Mouse (Mus musculus) intestine, embryonic 16.5 days (tissue): ENCODE measurements around the gene Klc2. TPM values are rescaled to one million over a fixed set of nuclear protein-coding genes. Genes with fewer than 3 reads are reported as not detected.
"Not testable (repeated sequence)": the region's sequence is repeated elsewhere in the genome, so short reads cannot be mapped to it uniquely, and the experiment has no call there.

ENCODE experiments used
- ATAC-seq: fragments of 200-750 bp; cut with Nextera tagmentation; 2 replicates; pipeline ENCODE4 v1.8.0; 2017; ENCODE audit warnings: moderate TSS enrichment, moderate library complexity
- H3K27ac ChIP-seq: fragments of 300-500 bp; sonication (generic); 2 replicates; pipeline ENCODE4 v1.5.1; 2014; ENCODE audit warnings: mild to moderate bottlenecking, low read length
- H3K27me3 ChIP-seq: fragments of 300-500 bp; sonication (generic); replicated peaks from 2 replicates; pipeline ENCODE4 v1.6.1; 2014; ENCODE audit warnings: low read length, control low read depth, mixed read lengths; ENCODE audit not compliant: control insufficient read depth, insufficient read depth
- H3K36me3 ChIP-seq: fragments of 300-500 bp; sonication (generic); 2 replicates; pipeline ENCODE4 v1.6.1; 2014; ENCODE audit warnings: low read length, control low read depth; ENCODE audit not compliant: control insufficient read depth, insufficient read depth
- H3K4me1 ChIP-seq: fragments of 300-500 bp; sonication (generic); 2 replicates; pipeline ENCODE4 v1.6.1; 2014; ENCODE audit warnings: low read length, control low read depth, mixed read lengths; ENCODE audit not compliant: control insufficient read depth, insufficient read depth
- H3K4me2 ChIP-seq: fragments of 300-500 bp; sonication (generic); 2 replicates; pipeline ENCODE4 v1.6.1; 2014; ENCODE audit warnings: low read depth, low read length, control low read depth
- H3K4me3 ChIP-seq: fragments of 300-500 bp; sonication (generic); 2 replicates; pipeline ENCODE4 v1.5.1; 2014; ENCODE audit warnings: mild to moderate bottlenecking, low read length
- H3K9ac ChIP-seq: fragments of 300-500 bp; sonication (generic); 2 replicates; pipeline ENCODE4 v1.6.1; 2014; ENCODE audit warnings: low read depth, low read length
- H3K9me3 ChIP-seq: fragments of 300-500 bp; sonication (generic); 2 replicates; pipeline ENCODE4 v1.6.1; 2016; ENCODE audit warnings: low read length, control low read depth; ENCODE audit not compliant: control insufficient read depth
- WGBS: fragments of 180-500 bp; shearing (Covaris S2); extraction: QIAGEN DNeasy Blood & Tissue Kit; methylation state at CpG from one replicate; pipeline ENCODE4 v1.1.7; 2014; 5-methylcytosine and 5-hydroxymethylcytosine counted together
- polyA plus RNA-seq: library from polyadenylated mRNA; unstranded; fragments of >200 nt; fragmentation: Nextera tagmentation; extraction: Ambion mirVana; gene quantifications from 2 replicates; pipeline ENCODE4 v1.2.1, GENCODE M21; 2015

Gene Klc2
- polyA plus RNA-seq = 12.7 and 13.6 TPM in 2 replicates

- H3K4me1 ChIP-seq = peaks cover 7% of the 10 kb centered on the region
- H3K4me2 ChIP-seq = peak within 1 kb of the TSS; percentile 80
- WGBS = 1% methylated on average over 18 of the region's 18 CpGs
- no peaks in the 10 kb centered on the region for H3K9me3 ChIP-seq
- H3K27ac ChIP-seq = peak within 1 kb of the TSS; percentile 58
- H3K4me3 ChIP-seq = peak within 1 kb of the TSS; percentile 65
- H3K9ac ChIP-seq = peak within 1 kb of the TSS; percentile 77
- ATAC-seq = no peak; the same call in none of the 2 replicates
- H3K27me3 ChIP-seq = no peaks in the 10 kb centered on the region
- no peaks in the 10 kb centered on the region for H3K36me3 ChIP-seq
These were observed at the start of gene Klc2 for GRCm38 (mm10) chr19:5118384-5118698. Gene Klc2, minus strand, starts transcription at chr19:5118560.

- no peaks in the 10 kb centered on the region for H3K9me3 ChIP-seq
- no peak overlapping the region for H3K4me2 ChIP-seq
- no peak overlapping the region for H3K27ac ChIP-seq
- no peak for ATAC-seq
- no peaks in the 10 kb centered on the region for H3K4me1 ChIP-seq
- 89% methylated on average over 4 of the region's 4 CpGs for WGBS
- H3K9ac ChIP-seq = no peak overlapping the region
- no peaks in the 10 kb centered on the region for H3K27me3 ChIP-seq
- H3K4me3 ChIP-seq = no peak overlapping the region
- no peaks in the 10 kb centered on the region for H3K36me3 ChIP-seq
These were observed 49.1 kb upstream of the Klc2 start for GRCm38 (mm10) chr19:5167477-5167876.

- Histone ChIP-seq H3K9me3 (no peaks in the 10 kb centered on the region), H3K9ac (no peak overlapping the region), H3K36me3 (no peaks in the 10 kb centered on the region), H3K4me2 (no peak overlapping the region), H3K4me3 (no peak overlapping the region), H3K4me1 (no peaks in the 10 kb centered on the region), H3K27me3 (no peaks in the 10 kb centered on the region), H3K27ac (no peak overlapping the region)
- 64% methylated on average over 2 of the region's 2 CpGs for WGBS
- ATAC-seq = no peak
These were observed 46.0 kb upstream of the Klc2 start for GRCm38 (mm10) chr19:5164380-5164779.

GRCm38 (mm10) chr19:5161913-5162312 is 43.6 kb upstream of the Klc2 start:
- H3K27me3 ChIP-seq = no peaks in the 10 kb centered on the region
- H3K4me3 ChIP-seq = no peak overlapping the region
- no peak overlapping the region for H3K4me2 ChIP-seq
- no peaks in the 10 kb centered on the region for H3K9me3 ChIP-seq
- WGBS = 94% methylated on average over 3 of the region's 3 CpGs
- ATAC-seq = no peak
- H3K36me3 ChIP-seq = no peaks in the 10 kb centered on the region
- H3K9ac ChIP-seq = no peak overlapping the region
- H3K4me1 ChIP-seq = no peaks in the 10 kb centered on the region
- H3K27ac ChIP-seq = no peak overlapping the region

- Histone ChIP-seq H3K4me1 (no peaks in the 10 kb centered on the region), H3K4me3 (no peak overlapping the region), H3K27me3 (no peaks in the 10 kb centered on the region), H3K4me2 (no peak overlapping the region), H3K9me3 (no peaks in the 10 kb centered on the region), H3K9ac (no peak overlapping the region), H3K36me3 (0 out of 2 replicates have a peak, but pooled peaks cover 3% of the 10 kb centered on the region), H3K27ac (no peak overlapping the region)
- 90% methylated on average over 6 of the region's 6 CpGs for WGBS
- no peak for ATAC-seq
These were observed 33.9 kb upstream of the Klc2 start for GRCm38 (mm10) chr19:5152261-5152660.

- no peak for ATAC-seq
- 89% methylated on average over 5 of the region's 5 CpGs for WGBS
- no peaks in the 10 kb centered on the region for H3K27me3 ChIP-seq
- H3K4me3 ChIP-seq = no peak overlapping the region
- no peak overlapping the region for H3K9ac ChIP-seq
- no peaks in the 10 kb centered on the region for H3K4me1 ChIP-seq
- H3K36me3 ChIP-seq = 0 out of 2 replicates have a peak, but pooled peaks cover 3% of the 10 kb centered on the region
- H3K4me2 ChIP-seq = no peak overlapping the region
- no peaks in the 10 kb centered on the region for H3K9me3 ChIP-seq
- no peak overlapping the region for H3K27ac ChIP-seq
These were observed 33.4 kb upstream of the Klc2 start for GRCm38 (mm10) chr19:5151741-5152140.

- H3K36me3 ChIP-seq = 0 out of 2 replicates have a peak, but pooled peaks cover 3% of the 10 kb centered on the region
- H3K4me1 ChIP-seq = no peaks in the 10 kb centered on the region
- 40% methylated on average over 3 of the region's 3 CpGs for WGBS
These were observed 33.0 kb upstream of the Klc2 start for GRCm38 (mm10) chr19:5151331-5151730.

GRCm38 (mm10) chr19:5150358-5150757 is 32.0 kb upstream of the Klc2 start:
- no peaks in the 10 kb centered on the region for H3K27me3 ChIP-seq
- H3K9ac ChIP-seq = no peak overlapping the region
- no peaks in the 10 kb centered on the region for H3K9me3 ChIP-seq
- H3K36me3 ChIP-seq = 0 out of 2 replicates have a peak, but pooled peaks cover 3% of the 10 kb centered on the region
- H3K4me2 ChIP-seq = no peak overlapping the region
- no peak for ATAC-seq
- H3K4me3 ChIP-seq = no peak overlapping the region
- no peaks in the 10 kb centered on the region for H3K4me1 ChIP-seq
- WGBS = 92% methylated on average over 6 of the region's 6 CpGs
- no peak overlapping the region for H3K27ac ChIP-seq

More at GRCm38 (mm10) chr19:5151331-5151730, 33.0 kb upstream of the Klc2 start:
- H3K27me3 ChIP-seq = no peaks in the 10 kb centered on the region
- no peak overlapping the region for H3K4me2 ChIP-seq
- H3K9ac ChIP-seq = no peak overlapping the region
- H3K4me3 ChIP-seq = no peak overlapping the region
- ATAC-seq = no peak
- H3K9me3 ChIP-seq = no peaks in the 10 kb centered on the region
- H3K27ac ChIP-seq = no peak overlapping the region

GRCm38 (mm10) chr19:5149041-5149440 is 30.7 kb upstream of the Klc2 start:
- H3K4me2 ChIP-seq, H3K36me3 ChIP-seq, H3K9ac ChIP-seq, H3K9me3 ChIP-seq, ATAC-seq, H3K4me3 ChIP-seq, H3K27me3 ChIP-seq, H3K4me1 ChIP-seq, H3K27ac ChIP-seq: not testable (repeated sequence)
- WGBS = 67% methylated on average over 6 of the region's 6 CpGs

GRCm38 (mm10) chr19:5139640-5140039 is 21.3 kb upstream of the Klc2 start:
- Histone ChIP-seq H3K4me1 (no peaks in the 10 kb centered on the region), H3K36me3 (no peaks in the 10 kb centered on the region), H3K4me2 (no peak overlapping the region), H3K27me3 (no peaks in the 10 kb centered on the region), H3K27ac (no peak overlapping the region), H3K9ac (no peak overlapping the region), H3K4me3 (no peak overlapping the region), H3K9me3 (no peaks in the 10 kb centered on the region)
- WGBS = 2% methylated on average over 2 of the region's 2 CpGs
- ATAC-seq = no peak
